Mouse (Mus musculus): Measurements from ENCODE around the gene Gm7697. TPM values are rescaled to one million over a fixed set of nuclear protein-coding genes. Genes with fewer than 3 reads are reported as not detected.

The Gm7697 gene
- polyA plus RNA-seq (2017; shearing (Covaris generic)), result not detected

GRCm38 (mm10) chr8:69522876-69523275, at the start of gene Gm7697:
Gene Gm7697 (minus strand): TSS chr8:69522976.

GRCm38 (mm10) chr8:69453465-69453864, 69.3 kb downstream of the Gm7697 start, which contains the start of gene Gm9495:
Gene Gm9495 (minus strand): TSS chr8:69453565.

Other genes starting within 250 kb of the Gm7697 start
- gene Gm9495, start 69.4 kb downstream of the Gm7697 start, polyA plus RNA-seq (2017; shearing (Covaris generic)), result 0.17 TPM
- 44.5 TPM for gene Zfp868, start 102.6 kb upstream of the Gm7697 start, polyA plus RNA-seq (2017; shearing (Covaris generic))
- gene Zfp964, start 131.5 kb upstream of the Gm7697 start, polyA plus RNA-seq (2017; shearing (Covaris generic)), result 0.36 TPM
- gene Zfp869, start 187.7 kb upstream of the Gm7697 start, polyA plus RNA-seq (2017; shearing (Covaris generic)), result 108 TPM
- gene Zfp963, start 227.0 kb upstream of the Gm7697 start, polyA plus RNA-seq (2017; shearing (Covaris generic)), result 3.5 TPM

Measured in effector memory CD4-positive, alpha-beta T cell, adult 5 months (primary cell).